13 mouse cellular contexts compared by ENCODE assay signal in the genomic region with DNA sequence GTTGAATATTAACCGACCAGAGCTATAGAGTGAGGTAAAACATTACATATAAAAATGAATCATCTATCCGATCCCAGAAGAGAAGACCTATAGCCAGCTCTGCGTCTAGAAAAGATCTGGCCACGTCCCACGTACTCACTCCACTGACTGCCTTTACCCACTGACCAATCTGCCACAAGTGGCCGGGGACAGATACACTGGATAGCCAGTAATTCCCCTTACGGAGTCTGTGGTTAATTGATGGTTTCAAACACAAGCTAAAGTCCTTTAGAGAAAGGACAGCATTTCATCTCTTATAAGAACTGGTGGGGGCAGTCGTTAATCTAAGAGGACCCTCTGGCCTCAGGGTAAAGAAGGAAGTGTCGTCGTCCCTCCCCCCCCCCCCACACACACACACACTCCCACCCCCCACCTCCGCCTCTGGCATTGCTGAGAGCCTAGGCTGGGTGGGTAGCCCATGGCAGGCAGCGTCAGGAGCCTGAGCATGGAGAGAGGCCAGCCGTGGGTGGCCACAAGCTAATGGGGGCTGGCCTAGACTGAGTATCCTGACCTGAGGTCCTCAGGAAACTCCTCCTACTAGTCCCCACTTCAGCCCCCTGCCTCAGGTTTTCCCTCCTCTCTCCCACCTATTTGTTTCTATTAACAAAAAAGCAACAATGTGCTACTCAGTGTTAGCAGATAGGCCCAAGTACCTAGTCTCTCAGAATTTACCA. TPM values are rescaled to one million over a fixed set of nuclear protein-coding genes. Genes with fewer than 3 reads are reported as not detected.
DNase-seq lines count a peak whose midpoint lies in the region; ATAC-seq and TF ChIP-seq lines count a peak whose summit lies in the region.
"Had no signal": no experiment of that assay in that cellular context is flagged by ENCODE, and none has a peak within 500 bp of the region (broad histone marks: within the 10 kb centered on the region; RNA-seq: fewer than 3 reads in every experiment).

No protein-coding gene starts in this region.

- H3K4me1 ChIP-seq in hindbrain, embryonic 11.5 days (replicated peaks; ENCODE audit: control insufficient read depth, insufficient read depth, low read length): no peaks in the 10 kb centered on the region
- no peaks in the 10 kb centered on the region for H3K4me1 ChIP-seq in hindbrain, postnatal 0 days (ENCODE audit: insufficient read depth, low read length)

- DNase-seq in embryo, embryonic 10.5 days (ENCODE audit: low spot score): peak; percentile 18
- DNase-seq in embryo, embryonic 10 days (ENCODE audit: low spot score): no peak
- DNase-seq in hindbrain, embryonic 11.5 days (ENCODE audit: low spot score): peak; percentile 31
- no peak for DNase-seq in hindbrain, postnatal 0 days (ENCODE audit: low spot score)
- DNase-seq in testis, postnatal 10 days (ENCODE audit: low spot score): peak; percentile 31
- no peak for DNase-seq in testis, postnatal 14 days (ENCODE audit: low spot score)
- no peak for DNase-seq in liver
- no peak for DNase-seq in right cerebral cortex, postnatal 25 days
- DNase-seq: cerebellum, adult 11-12 months; lung, postnatal 10 days had no signal

- no peaks in the 10 kb centered on the region for H3K9me3 ChIP-seq in hindbrain, embryonic 11.5 days (ENCODE audit: control insufficient read depth, low read length)
- H3K9me3 ChIP-seq in hindbrain, postnatal 0 days (ENCODE audit: low read length): no peaks in the 10 kb centered on the region
- H3K9me3 ChIP-seq: limb, embryonic 15.5 days had no signal

- ATAC-seq in hindbrain, embryonic 11.5 days (ENCODE audit: low FRiP score): no peak
- ATAC-seq in hindbrain, postnatal 0 days: no peak

- H3K4me3 ChIP-seq in hindbrain, embryonic 11.5 days (ENCODE audit: low read depth, low read length): no peak overlapping the region
- no peak overlapping the region for H3K4me3 ChIP-seq in hindbrain, postnatal 0 days (ENCODE audit: low read length)
- H3K4me3 ChIP-seq: myocyte had no signal

- H3K27ac ChIP-seq in hindbrain, embryonic 11.5 days (ENCODE audit: low read depth, low read length): no peak overlapping the region
- no peak overlapping the region for H3K27ac ChIP-seq in hindbrain, postnatal 0 days
- H3K27ac ChIP-seq: limb, embryonic 15.5 days had no signal

- no peak overlapping the region for H3K9ac ChIP-seq in hindbrain, embryonic 11.5 days (ENCODE audit: low read depth, low read length)
- H3K9ac ChIP-seq in hindbrain, postnatal 0 days (replicated peaks; ENCODE audit: low read length): no peak overlapping the region
- H3K9ac ChIP-seq: limb, embryonic 15.5 days had no signal

- no peak for TF ChIP-seq CTCF in hindbrain, postnatal 0 days (IDR thresholded peaks at IDR 0.05; ENCODE audit: low read depth)

- H3K27me3 ChIP-seq in hindbrain, embryonic 11.5 days (ENCODE audit: control insufficient read depth, insufficient read depth, low read length): peaks cover 72% of the 10 kb centered on the region
- peaks cover 68% of the 10 kb centered on the region for H3K27me3 ChIP-seq in hindbrain, postnatal 0 days (ENCODE audit: insufficient read depth, low read length)

- H3K4me2 ChIP-seq in hindbrain, embryonic 11.5 days (replicated peaks; ENCODE audit: low read depth, low read length): no peak overlapping the region
- no peak overlapping the region for H3K4me2 ChIP-seq in hindbrain, postnatal 0 days (ENCODE audit: low read depth, low read length)

- 2% methylated on average over 13 of the region's 13 CpGs for WGBS in hindbrain, embryonic 11.5 days
- WGBS in hindbrain, postnatal 0 days: 1% methylated on average over 13 of the region's 13 CpGs

- H3K36me3 ChIP-seq in hindbrain, embryonic 11.5 days (ENCODE audit: control insufficient read depth, insufficient read depth, low read length): no peaks in the 10 kb centered on the region
- no peaks in the 10 kb centered on the region for H3K36me3 ChIP-seq in hindbrain, postnatal 0 days (ENCODE audit: insufficient read depth, low read length)
- H3K36me3 ChIP-seq: limb, embryonic 15.5 days had no signal

RNA-seq across cellular contexts. Expression of gene Pitx2, which starts 26.1 kb away (rescaled TPM):
- 2.9 and 4.9 TPM in 2 replicates for polyA plus RNA-seq in hindbrain, embryonic 11.5 days (2014; fragmentation: Nextera tagmentation; extraction: Ambion mirVana)
- 0.61 and 2.4 TPM in 2 replicates for total RNA-seq in hindbrain, postnatal 0 days (2014; rRNA removed)
- 1.0 TPM in 2 replicates for polyA plus RNA-seq in hindbrain, postnatal 0 days (2015; fragmentation: Nextera tagmentation; extraction: Ambion mirVana)
- total RNA-seq: layer of hippocampus, postnatal 25 days had no signal

Comparison
In these comparisons a context has a peak if more than half of its experiments do, and no peak if none do; other contexts are left out.
1. DNase-seq: peak in embryo, embryonic 10.5 days (single experiment), hindbrain, embryonic 11.5 days (single experiment) and testis, postnatal 10 days (single experiment); none in embryo, embryonic 10 days (single experiment), hindbrain, postnatal 0 days (single experiment), testis, postnatal 14 days (single experiment), liver (single experiment) and right cerebral cortex, postnatal 25 days (single experiment).